Mouse (Mus musculus): ENCODE measurements around the gene Thap11. TPM values are rescaled to one million over a fixed set of nuclear protein-coding genes. Genes with fewer than 3 reads are reported as not detected.

Gene Thap11
- total RNA-seq, 1 experiment from 2014 or later: 40.1 TPM

- no peak for DNase-seq
Measured at GRCm38 (mm10) chr8:105900941-105901616, 46.1 kb downstream of the Thap11 start.

Other genes starting within 250 kb of the Thap11 start
- 27.7 and 33.5 TPM in 2 replicates for gene Ripor1, start 249.9 kb upstream of the Thap11 start, total RNA-seq (2021)
- 61.5 and 74.2 TPM in 2 replicates for gene Ctcf, start 218.6 kb upstream of the Thap11 start, total RNA-seq (2021)
- 1.2 TPM in 1 of 2 replicates, not detected in the other for gene Agrp, start 217.7 kb upstream of the Thap11 start, total RNA-seq (2021)
- gene Carmil2, start 168.9 kb upstream of the Thap11 start, total RNA-seq (2021): 1.4 and 2.4 TPM in 2 replicates
- 20.9 and 26.3 TPM in 2 replicates for gene Acd, start 154.0 kb upstream of the Thap11 start, total RNA-seq (2021)
- 10.1 and 10.4 TPM in 2 replicates for gene Pard6a, start 154.0 kb upstream of the Thap11 start, total RNA-seq (2021)
- not detected in 2 replicates for gene 4933405L10Rik, start 147.5 kb upstream of the Thap11 start, total RNA-seq (2021)
- 4.0 and 7.7 TPM in 2 replicates for gene Enkd1, start 146.9 kb upstream of the Thap11 start, total RNA-seq (2021)
- 9.3 and 9.6 TPM in 2 replicates for gene Gfod2, start 96.5 kb upstream of the Thap11 start, total RNA-seq (2021)
- gene Ranbp10, start 27.8 kb upstream of the Thap11 start, total RNA-seq (2021): 25.4 and 29.5 TPM in 2 replicates
- gene Tsnaxip1, start 27.4 kb upstream of the Thap11 start, total RNA-seq (2021): not detected in 2 replicates
- gene Cenpt, start 1.9 kb upstream of the Thap11 start, total RNA-seq (2021): 7.5 and 9.2 TPM in 2 replicates
- 36.3 and 56.0 TPM in 2 replicates for gene Nutf2, start 5.4 kb downstream of the Thap11 start, total RNA-seq (2021)
- gene Edc4, start 25.7 kb downstream of the Thap11 start, total RNA-seq (2021): 33.5 and 38.6 TPM in 2 replicates
- gene Nrn1l, start 38.4 kb downstream of the Thap11 start, total RNA-seq (2021): 1.9 TPM in 1 of 2 replicates, not detected in the other
- 32.3 and 38.1 TPM in 2 replicates for gene Pskh1, start 45.3 kb downstream of the Thap11 start, total RNA-seq (2021)
- gene Ctrl, start 78.7 kb downstream of the Thap11 start, total RNA-seq (2021): 0.91 TPM in 1 of 2 replicates, not detected in the other
- gene Psmb10, start 83.3 kb downstream of the Thap11 start, total RNA-seq (2021): 70.6 and 74.9 TPM in 2 replicates
- gene Lcat, start 88.2 kb downstream of the Thap11 start, total RNA-seq (2021): 1.9 and 7.7 TPM in 2 replicates
- gene Slc12a4, start 111.0 kb downstream of the Thap11 start, total RNA-seq (2021): 40.6 and 43.5 TPM in 2 replicates
- not detected in 2 replicates for gene Dpep3, start 124.3 kb downstream of the Thap11 start, total RNA-seq (2021)
- gene Dus2, start 136.2 kb downstream of the Thap11 start, total RNA-seq (2021): 12.5 and 16.8 TPM in 2 replicates
- gene Dpep2nb, start 150.8 kb downstream of the Thap11 start, total RNA-seq (2021): not detected in 2 replicates
- 14.7 and 17.9 TPM in 2 replicates for gene Ddx28, start 156.8 kb downstream of the Thap11 start, total RNA-seq (2021)
- gene Nfatc3, start 203.7 kb downstream of the Thap11 start, total RNA-seq (2021): 54.9 TPM in 2 replicates